Mouse (Mus musculus) common myeloid progenitor, adult 5-6 weeks (primary cell): ENCODE data around the gene Ap1s3. TPM values are rescaled to one million over a fixed set of nuclear protein-coding genes. Genes with fewer than 3 reads are reported as not detected.
"Not testable (repeated sequence)": the region's sequence is repeated elsewhere in the genome, so short reads cannot be mapped to it uniquely, and the experiment has no call there.

ENCODE experiments used
- ATAC-seq: replicated peaks from 2 replicates; pipeline ENCODE4 v1.8.0; 2016; ENCODE audit warnings: low read depth, mild to moderate bottlenecking, moderate TSS enrichment, inconsistent platforms; ENCODE audit not compliant: poor library complexity, severe bottlenecking
- total RNA-seq: library from RNA; stranded (forward); fragments of 200-1000, 187-1606 nt; gene quantifications from 2 replicates; pipeline ENCODE4 v1.2.3, GENCODE M21; 2017

The Ap1s3 gene
- total RNA-seq, 1 experiment from 2014 or later, result 10.4 TPM

DNA sequence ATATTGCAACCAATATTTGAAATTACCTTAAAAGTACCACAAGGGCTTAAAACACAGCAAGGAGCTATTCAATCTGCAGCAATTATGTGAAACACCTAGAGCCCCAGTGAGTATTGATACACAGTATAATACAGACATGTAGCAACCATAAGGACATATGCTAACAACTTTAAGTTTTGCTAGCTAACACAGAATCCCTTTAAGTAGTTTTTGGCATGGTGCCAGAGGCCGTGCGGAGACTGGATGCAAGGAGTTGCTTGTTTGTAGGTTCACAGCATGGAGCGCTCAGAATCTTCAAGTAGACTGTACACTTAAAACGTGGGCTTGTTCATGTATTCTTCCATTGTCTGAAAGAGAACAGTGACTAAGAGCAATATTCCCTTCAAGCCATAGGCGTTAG is 62.9 kb downstream of the Ap1s3 start:
- ATAC-seq, result not testable (repeated sequence)

GRCm38 (mm10) chr1:79602500-79602899 is 69.3 kb downstream of the Ap1s3 start:
- no peak for ATAC-seq

- no peak for ATAC-seq
Measured at GRCm38 (mm10) chr1:79598385-79599178, 73.2 kb downstream of the Ap1s3 start.

DNA sequence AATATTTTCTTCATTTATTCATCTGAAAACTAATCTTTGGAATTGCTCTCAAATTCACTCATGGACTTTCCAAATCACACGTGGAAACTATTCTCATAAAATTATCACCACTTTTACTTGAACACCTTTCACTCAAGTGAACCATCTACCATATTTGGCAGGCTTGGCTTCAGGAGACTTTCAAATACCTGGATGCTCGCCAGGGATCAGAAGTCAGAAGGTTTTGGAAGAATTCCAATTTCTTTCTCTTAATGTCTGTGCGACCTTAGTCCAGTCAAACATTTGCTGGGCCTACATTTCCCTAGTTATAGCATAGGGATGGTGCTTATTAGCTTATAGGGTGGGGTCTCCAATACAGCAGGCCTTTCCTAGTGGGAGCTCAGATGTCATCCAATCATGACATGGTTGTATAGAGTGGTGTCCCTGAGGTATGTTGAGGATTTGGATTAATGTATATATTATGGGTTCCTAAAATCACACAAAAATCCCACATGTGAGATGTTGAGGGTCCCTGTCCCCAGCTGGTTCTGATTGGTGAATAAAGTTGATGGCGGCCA is 79.0 kb downstream of the Ap1s3 start:
- no peak for ATAC-seq

GRCm38 (mm10) chr1:79591091-79591490 is 80.7 kb downstream of the Ap1s3 start:
- ATAC-seq, result no peak

- no peak for ATAC-seq
Measured at GRCm38 (mm10) chr1:79589971-79590763, 81.6 kb downstream of the Ap1s3 start.

DNA sequence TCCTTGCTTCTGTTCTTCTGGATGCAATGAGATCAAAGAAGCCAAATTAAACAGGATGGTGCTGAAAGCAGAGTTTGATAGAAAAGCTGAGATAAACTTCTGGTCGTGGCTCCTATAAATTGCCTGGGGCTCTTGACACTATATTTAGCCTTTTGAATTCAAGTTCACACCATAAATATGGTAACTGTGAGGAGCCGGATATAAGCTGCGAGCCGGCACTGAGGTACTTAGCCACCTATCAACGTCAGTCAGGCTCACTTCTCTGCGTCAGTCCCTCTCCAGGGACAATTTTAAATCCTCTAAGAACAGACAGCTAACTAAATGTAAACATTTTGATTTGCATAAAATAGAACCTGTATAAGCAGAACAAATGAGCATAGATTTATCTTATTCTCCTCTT is 82.3 kb downstream of the Ap1s3 start:
- no peak for ATAC-seq

DNA sequence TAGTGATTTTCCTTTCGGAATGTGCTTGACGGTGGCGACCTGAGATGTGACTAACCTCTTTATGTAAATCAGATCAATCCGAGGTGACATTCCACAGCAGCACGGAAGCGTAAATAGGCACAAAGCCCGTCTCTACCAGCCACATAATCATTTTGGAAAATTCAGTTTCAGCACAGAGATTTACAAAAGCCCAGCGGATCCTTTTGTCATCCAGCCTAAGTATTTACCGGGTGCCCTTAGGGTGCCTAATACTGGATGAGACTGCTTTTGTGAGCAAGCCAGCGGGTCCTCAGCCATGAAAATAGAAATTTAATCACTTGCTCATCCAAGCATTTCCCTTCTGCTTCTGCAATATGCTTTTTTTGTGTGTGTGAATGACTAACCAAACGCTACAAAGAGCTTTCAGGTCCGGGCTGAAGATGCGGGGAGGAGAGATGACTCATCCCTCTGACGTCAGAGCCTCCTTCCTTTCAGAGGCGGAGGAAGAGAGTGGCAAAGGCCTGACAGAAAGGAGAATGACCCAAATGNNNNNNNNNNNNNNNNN is 90.6 kb downstream of the Ap1s3 start:
- peak; percentile 98 for ATAC-seq

GRCm38 (mm10) chr1:79577357-79577756 is 94.4 kb downstream of the Ap1s3 start:
- ATAC-seq, result no peak

- ATAC-seq, result no peak
Measured at GRCm38 (mm10) chr1:79571912-79572311, 99.9 kb downstream of the Ap1s3 start.

GRCm38 (mm10) chr1:79571126-79571525 is 100.6 kb downstream of the Ap1s3 start:
- no peak for ATAC-seq

DNA sequence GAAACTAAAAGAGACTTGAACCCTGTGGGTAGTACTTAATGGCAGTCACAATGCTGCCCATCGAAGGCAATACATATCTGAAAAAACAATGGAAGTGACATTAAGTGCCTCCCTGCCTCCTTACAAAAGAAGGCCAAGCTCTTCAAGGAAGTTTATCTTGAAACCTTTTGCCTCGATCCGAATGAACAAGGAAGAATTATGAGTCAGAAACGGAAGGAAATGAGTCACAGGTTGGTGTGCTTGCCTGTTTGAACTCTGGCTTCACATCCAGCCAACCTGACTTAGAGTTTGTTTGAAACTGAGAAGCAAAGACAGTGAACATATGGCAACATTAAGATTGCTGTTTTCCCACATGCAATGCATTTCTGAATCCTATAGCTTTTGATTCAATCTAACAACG is 110.6 kb downstream of the Ap1s3 start:
- peak; percentile 50; the same call in 1 of the 2 replicates for ATAC-seq

Other genes with a start within 250 kb of the Ap1s3 start
- gene Scg2, start 231.9 kb downstream of the Ap1s3 start, total RNA-seq, result not detected in 2 replicates
- 37.1 and 37.9 TPM in 2 replicates for gene Mrpl44, start 104.0 kb upstream of the Ap1s3 start, total RNA-seq
- gene Wdfy1, start 104.2 kb upstream of the Ap1s3 start, total RNA-seq, result 7.5 and 23.4 TPM in 2 replicates
- gene Serpine2, start 189.2 kb upstream of the Ap1s3 start, total RNA-seq, result 16.5 and 18.9 TPM in 2 replicates